Mouse (Mus musculus) kidney, adult 2 months (tissue): ENCODE results near the gene Pdcd4.
"Not testable (repeated sequence)": the region's sequence is repeated elsewhere in the genome, so short reads cannot be mapped to it uniquely, and the experiment has no call there.

Experiments
- CTCF ChIP-seq: fragments of 200-500 bp; conservative IDR thresholded peaks from 2 replicates; pipeline ENCODE4 v1.5.1; 2011; ENCODE audit warnings: low read depth, mild to moderate bottlenecking, control low read depth, low read length, moderate library complexity, mixed read lengths; ENCODE audit not compliant: insufficient read depth, insufficient read length
- POLR2A ChIP-seq: fragments of 200-500 bp; IDR thresholded peaks from one replicate; pipeline ENCODE4 v1.6.1; 2011; ENCODE audit warnings: low read depth, low read length, control low read depth

GRCm38 (mm10) chr19:53921996-53922395 lies 30.0 kb downstream of the Pdcd4 start:
- not testable (repeated sequence) for TF ChIP-seq POLR2A, CTCF
